ENCODE assay signal across 8 mouse cellular contexts in genomic region chr1:132367692-132368506, GRCm38 (mm10). TPM values are rescaled to one million over a fixed set of nuclear protein-coding genes. Genes with fewer than 3 reads are reported as not detected.
DNase-seq lines count a peak whose midpoint lies in the region; ATAC-seq lines count a peak whose summit lies in the region.

No protein-coding gene starts in this region.

- H3K4me3 ChIP-seq in hindbrain, embryonic 10.5 days, result 0 out of 2 replicates have a peak overlapping the region, but pooled peaks have one; percentile 5
- no peak overlapping the region for H3K4me3 ChIP-seq in lung, embryonic 16.5 days (ENCODE audit: low read length)

- no peaks in the 10 kb centered on the region for H3K9me3 ChIP-seq in hindbrain, embryonic 10.5 days
- H3K9me3 ChIP-seq in lung, embryonic 16.5 days (ENCODE audit: control insufficient read depth, low read length), result no peaks in the 10 kb centered on the region

- ATAC-seq in frontal cortex, adult (ENCODE audit: low TSS enrichment), result peak; percentile 75
- peak; percentile 74 for ATAC-seq in lung, embryonic 16.5 days (ENCODE audit: low read depth)

- peaks cover 68% of the 10 kb centered on the region for H3K36me3 ChIP-seq in hindbrain, embryonic 10.5 days
- H3K36me3 ChIP-seq in lung, embryonic 16.5 days (ENCODE audit: control insufficient read depth, insufficient read depth, low read length), result no peaks in the 10 kb centered on the region

- H3K27ac ChIP-seq in hindbrain, embryonic 10.5 days, result peak overlapping the region; percentile 75
- peak overlapping the region; percentile 76 for H3K27ac ChIP-seq in lung, embryonic 16.5 days (ENCODE audit: low read length)

- H3K9ac ChIP-seq in lung, embryonic 16.5 days (ENCODE audit: low read length), result no peak overlapping the region

- H3K27me3 ChIP-seq in hindbrain, embryonic 10.5 days (ENCODE audit: insufficient read depth, poor library complexity, severe bottlenecking), result no peaks in the 10 kb centered on the region
- H3K27me3 ChIP-seq in lung, embryonic 16.5 days (ENCODE audit: control insufficient read depth, insufficient read depth, low read depth, low read length), result no peaks in the 10 kb centered on the region

- WGBS in hindbrain, embryonic 10.5 days, result 40% methylated on average over 7 of the region's 7 CpGs
- 18% methylated on average over 7 of the region's 7 CpGs for WGBS in lung, embryonic 16.5 days

- no peak overlapping the region for H3K4me2 ChIP-seq in lung, embryonic 16.5 days (ENCODE audit: low read depth, low read length)

- H3K4me1 ChIP-seq in hindbrain, embryonic 10.5 days (replicated peaks), result peaks cover 54% of the 10 kb centered on the region
- H3K4me1 ChIP-seq in lung, embryonic 16.5 days (replicated peaks; ENCODE audit: control insufficient read depth, insufficient read depth, low read length), result peaks cover 28% of the 10 kb centered on the region

- DNase-seq in MN1 (ENCODE audit: low spot score), result peak; percentile 89
- DNase-seq in cerebellum, adult 9-10 months, result peak; percentile 94
- DNase-seq in hindbrain, embryonic 10.5 days (ENCODE audit: low spot score), result peak; percentile 80
- peak; percentile 87 for DNase-seq in layer of hippocampus, adult 9-10 months (ENCODE audit: low spot score)
- DNase-seq in ovary, postnatal 10 days (ENCODE audit: low spot score), result peak; percentile 58
- DNase-seq in thymus, postnatal 10 days (ENCODE audit: low spot score in 2 of 2), result peak; percentile 29 to 70

RNA-seq across cellular contexts. Expression of gene Tmcc2, which starts 23.2 kb away (rescaled TPM):
- 15.1 and 18.7 TPM in 2 replicates for polyA plus RNA-seq in hindbrain, embryonic 10.5 days (2016; fragmentation: Nextera tagmentation; extraction: Ambion mirVana)
- polyA plus RNA-seq in lung, embryonic 16.5 days (2015; fragmentation: Nextera tagmentation; extraction: Ambion mirVana), result 11.0 and 16.3 TPM in 2 replicates

RNA-seq across cellular contexts. Expression of gene Dstyk, which starts 49.5 kb away (rescaled TPM):
- polyA plus RNA-seq in hindbrain, embryonic 10.5 days (2016; fragmentation: Nextera tagmentation; extraction: Ambion mirVana), result 10.6 and 12.3 TPM in 2 replicates
- polyA plus RNA-seq in lung, embryonic 16.5 days (2015; fragmentation: Nextera tagmentation; extraction: Ambion mirVana), result 15.5 and 16.6 TPM in 2 replicates

RNA-seq across cellular contexts. Expression of gene Nuak2, which starts 52.0 kb away (rescaled TPM):
- polyA plus RNA-seq in hindbrain, embryonic 10.5 days (2016; fragmentation: Nextera tagmentation; extraction: Ambion mirVana), result 42.3 and 44.4 TPM in 2 replicates
- polyA plus RNA-seq in lung, embryonic 16.5 days (2015; fragmentation: Nextera tagmentation; extraction: Ambion mirVana), result 23.4 TPM in 2 replicates
